Mouse (Mus musculus) spleen, postnatal 14 days (tissue): ENCODE measurements around the gene Clec10a.
"Not testable (repeated sequence)": the region's sequence is repeated elsewhere in the genome, so short reads cannot be mapped to it uniquely, and the experiment has no call there.

Experiments
- DNase-seq, 2 experiments: peaks; one replicate each; pipeline ENCODE4 v3.0.0; 2021 to 2022; ENCODE audit warnings: low spot score in 2 of 2

The Clec10a gene

DNA sequence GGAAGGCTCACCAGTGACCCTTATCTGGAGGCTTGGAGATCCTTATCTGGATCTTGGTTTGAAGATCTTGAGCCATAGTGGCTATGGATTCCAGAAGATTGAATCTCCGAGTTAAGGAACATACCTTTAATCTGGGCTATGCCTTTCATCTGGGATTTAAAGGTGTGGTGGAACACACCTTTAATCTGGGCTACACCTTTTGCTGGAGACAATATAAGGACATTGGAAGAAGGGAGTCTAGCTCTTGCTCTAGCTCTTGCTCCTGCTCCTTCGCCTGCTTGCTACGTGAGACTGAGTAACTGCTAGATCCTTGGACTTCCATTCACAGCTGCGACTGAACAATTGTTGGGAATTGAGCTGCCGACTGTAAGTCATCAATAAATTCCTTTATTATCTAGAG, at the start of gene Clec10a:
Clec10a (plus strand) TSS at position 301 of the 400 bp plus-strand sequence.
- not testable (repeated sequence) for DNase-seq

DNA sequence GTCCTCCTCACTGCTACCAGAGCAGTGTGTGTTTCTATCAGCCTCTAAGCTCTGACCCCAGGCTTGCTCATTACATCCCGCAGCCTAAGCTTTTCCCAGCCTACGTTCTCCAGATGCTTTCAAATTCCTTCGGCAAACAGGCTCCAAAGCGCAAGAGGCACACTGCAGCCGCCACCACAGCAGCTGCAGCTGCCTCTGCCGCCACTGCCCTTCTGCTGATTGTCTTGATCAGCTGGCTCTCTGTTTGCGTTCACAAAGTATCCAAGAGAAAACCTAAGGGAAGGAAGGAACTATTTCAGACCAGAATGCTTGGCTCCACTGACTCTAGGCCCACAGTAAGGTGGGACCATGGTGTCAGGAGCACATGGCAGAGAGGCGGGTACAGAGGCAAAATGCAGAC, 48.9 kb upstream of the Clec10a start:
- no peak for DNase-seq

DNA sequence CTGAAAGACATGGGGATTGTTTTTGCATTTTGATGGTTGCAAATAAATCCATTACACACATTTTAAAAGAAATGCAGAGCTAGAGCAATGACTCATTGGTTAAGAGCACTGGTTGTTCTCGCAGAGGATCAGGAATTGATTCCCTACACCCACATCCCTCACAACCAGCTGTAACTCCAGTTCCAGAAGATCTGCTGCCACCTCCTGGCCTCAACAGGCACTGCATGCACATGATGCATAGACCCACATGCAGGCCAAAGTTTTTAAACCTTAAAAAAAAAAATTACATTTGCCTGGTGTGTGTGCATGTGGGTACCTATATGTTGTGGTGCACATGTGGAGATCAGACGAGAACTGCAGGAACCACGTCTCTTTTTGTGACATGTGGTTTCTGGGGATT, 45.9 kb upstream of the Clec10a start:
- DNase-seq: peak in 1 of 2 experiments; percentile 44

DNA sequence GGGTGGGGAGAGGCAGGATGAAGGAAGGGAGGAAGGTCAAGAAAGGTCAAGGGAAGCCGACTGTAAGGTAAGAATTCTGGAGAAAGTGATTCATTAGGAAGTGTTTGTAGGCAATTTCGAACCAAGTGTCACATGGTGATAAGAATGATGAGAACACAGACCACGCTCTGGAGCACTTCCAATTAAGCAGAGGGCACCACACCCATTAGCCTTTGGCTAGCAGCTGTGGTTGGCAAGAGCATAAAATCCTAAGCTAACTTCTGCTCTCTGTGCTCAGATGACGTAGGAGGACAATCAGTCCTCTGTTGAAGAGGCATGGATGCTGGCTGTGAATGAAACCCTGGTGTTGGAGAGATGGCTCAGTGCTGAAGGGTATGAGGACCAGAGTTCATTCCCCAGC, 41.4 kb upstream of the Clec10a start:
- DNase-seq: no peak

DNA sequence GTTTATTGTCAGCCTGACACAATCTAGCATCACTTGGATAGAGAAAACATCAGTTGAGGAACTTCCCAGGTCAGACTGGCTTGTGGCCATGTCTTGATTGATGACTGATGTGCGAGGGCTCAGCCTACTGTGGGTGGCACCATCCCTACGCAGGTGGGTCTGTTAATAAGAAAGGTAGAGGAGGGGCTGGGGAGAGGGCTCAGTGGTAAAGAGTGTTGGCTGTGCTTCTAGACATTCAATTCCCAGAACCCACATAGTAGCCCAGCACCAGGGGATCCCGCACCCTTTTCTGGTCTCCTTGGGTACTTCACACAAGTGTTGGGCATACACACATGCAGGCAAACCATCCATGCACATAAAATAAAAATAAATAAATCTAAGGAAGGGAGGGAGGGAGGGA, 40.1 kb upstream of the Clec10a start:
- no peak for DNase-seq

DNA sequence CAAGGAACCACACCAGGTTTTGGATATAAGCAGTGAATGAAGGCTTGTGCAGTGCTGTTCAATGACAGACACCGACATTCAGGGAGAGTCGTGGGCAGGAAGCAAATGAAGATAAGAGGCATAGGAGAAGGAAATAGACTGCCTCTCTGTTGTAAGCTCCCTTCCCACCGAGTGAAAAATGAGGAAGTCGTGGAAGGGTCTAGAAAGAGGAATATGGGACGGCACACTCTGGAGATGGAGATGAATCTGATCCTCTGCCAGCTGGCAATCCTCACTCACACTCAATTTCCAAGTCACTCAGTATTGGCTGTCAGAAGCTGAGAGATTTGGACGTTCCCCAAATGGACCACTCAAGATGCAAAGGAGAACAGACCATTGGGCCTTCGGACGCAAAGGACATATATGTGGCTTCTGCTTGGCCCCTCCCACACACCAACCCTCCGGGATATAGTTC, 26.0 kb upstream of the Clec10a start, which contains the start of gene Mgl2:
Mgl2 (plus strand) TSS at position 404 of the 454 bp plus-strand sequence.
- DNase-seq: no peak

DNA sequence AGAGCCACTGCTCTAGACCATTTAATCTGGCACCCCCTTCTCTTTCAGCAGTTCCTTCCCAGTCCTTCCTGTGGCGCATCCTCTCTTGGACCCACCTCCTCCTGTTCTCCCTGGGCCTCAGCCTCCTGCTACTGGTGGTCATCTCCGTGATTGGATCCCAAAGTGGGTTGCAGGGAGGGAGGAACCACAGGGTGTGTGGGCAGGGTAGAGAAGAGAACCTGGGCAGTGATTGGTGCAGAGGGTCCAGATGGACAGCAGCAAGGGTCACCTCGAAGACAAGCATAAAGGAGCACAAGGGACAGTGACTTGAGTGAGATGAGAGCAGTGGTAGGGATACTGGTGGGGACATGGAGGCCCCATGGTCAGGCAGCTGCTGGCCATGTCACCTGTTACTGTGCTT, 21.0 kb upstream of the Clec10a start:
- DNase-seq: not testable (repeated sequence)

DNA sequence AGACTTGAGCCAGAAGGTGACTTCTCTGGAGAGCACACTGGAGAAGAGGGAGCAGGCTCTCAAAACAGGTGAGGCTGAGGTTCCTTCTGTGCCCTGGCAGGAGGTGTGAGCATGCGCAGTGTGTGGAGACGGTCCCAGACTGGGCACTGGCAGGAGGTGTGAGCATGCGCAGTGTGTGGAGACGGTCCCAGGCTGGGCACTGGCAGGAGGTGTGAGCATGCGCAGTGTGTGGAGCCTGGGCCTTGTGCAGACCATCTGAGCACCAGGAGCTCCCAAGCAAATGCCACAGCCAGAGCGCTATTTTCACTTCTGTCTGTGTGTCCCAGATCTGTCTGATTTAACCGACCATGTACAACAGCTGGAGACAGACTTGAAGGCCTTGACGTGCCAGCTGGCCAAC, 20.1 kb upstream of the Clec10a start:
- not testable (repeated sequence) for DNase-seq

DNA sequence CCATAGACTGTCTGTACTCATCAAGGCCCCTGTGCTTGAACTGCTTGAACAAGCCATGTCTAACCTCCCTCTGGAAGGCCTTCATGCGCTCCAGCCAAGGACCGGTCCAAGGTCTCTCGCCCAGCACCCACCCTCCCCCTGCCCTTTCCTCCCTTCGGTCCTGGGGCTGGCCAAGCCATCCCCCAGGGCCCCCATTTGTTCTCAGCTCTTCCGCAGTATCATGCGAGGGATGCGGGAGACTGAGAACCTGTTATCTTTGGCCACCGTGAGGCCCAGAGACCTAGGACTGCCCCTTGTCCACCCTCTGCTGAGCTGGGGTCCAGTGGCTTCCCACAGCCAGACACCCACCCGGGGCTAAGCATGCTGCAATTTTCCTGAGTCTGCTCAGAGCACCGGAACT, 16.8 kb upstream of the Clec10a start:
- no peak for DNase-seq

DNA sequence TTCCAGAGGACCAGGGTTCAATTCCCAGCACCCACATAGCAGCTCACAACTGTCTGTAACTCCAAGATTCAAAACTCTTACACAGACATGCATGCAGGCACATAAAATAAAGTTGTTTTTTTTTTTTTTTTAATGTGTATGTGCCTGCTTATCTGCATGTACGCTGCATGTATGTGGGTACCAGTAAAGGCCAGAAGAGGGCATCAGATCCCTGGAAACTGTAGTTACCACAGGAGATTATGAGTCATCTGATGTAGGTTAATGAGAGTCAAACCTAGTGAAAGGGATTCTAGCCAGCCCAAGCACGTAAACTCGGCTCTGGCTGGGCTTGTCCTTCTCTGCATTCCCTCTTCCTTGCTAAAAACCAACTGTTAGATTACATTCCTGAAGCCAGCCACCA, 4.9 kb upstream of the Clec10a start:
- no peak for DNase-seq

DNA sequence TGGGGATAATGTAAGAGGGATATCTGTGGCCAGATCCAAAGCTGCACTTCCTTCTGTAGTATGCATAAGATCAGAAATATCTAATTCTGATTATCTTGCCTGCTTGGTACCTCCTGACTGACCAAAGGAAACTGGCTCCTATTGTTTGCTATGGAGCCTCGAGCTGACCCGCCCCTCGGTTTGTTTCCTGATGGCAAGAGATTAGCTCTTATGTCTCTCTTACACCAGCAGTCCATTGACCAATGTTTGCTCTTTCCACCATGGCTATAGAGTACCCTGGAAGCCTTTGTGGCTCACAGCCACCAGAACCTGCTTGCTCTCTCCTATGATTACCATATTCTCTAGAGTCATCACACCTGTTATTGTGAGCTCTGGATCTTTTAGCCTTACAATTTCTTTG, 6.3 kb downstream of the Clec10a start:
- no peak for DNase-seq

DNA sequence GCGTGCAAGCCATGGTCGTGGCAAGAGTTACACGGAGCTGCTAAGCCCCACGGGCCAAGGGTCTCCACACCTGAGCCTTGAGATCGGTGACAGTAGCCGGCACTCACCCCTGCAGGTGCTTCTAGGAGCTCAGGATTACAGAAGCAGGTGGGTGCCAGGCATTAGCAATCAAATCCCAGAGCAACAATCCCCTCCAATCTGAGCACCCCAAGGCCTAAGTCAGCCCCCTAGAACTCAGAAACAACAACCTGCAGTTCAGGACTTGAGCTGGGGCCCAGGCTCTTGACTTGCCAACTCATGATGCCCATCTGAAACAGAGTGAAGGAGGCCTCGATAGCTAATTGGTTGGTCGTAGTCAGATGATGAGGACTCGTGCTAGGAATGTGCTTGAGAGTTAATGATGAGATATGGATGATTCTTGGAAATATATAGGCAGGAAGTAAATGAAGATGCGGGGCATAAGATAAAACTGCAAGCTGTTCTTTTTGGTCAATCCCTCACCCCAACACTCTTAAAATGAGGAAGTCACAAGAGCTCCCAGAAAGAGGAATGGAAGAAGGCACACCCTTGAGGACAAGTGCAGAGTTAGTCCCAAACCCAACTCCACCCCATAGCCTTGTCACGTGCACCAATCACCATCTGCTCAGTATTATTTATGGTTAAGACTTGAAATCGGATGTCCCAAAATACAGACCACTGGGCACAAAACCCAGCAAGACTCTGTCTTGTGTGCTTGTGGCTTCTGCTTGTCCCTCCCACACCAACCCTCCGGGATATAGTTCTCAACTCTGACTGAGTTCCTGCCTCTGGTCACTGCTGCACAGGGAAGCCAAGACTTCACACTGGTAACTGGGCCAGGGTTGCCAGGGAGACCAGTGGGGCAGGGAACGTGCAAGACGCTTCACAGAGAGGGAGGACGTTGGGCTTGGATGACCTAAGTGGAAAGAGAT, 10.2 kb downstream of the Clec10a start:
- no peak for DNase-seq

DNA sequence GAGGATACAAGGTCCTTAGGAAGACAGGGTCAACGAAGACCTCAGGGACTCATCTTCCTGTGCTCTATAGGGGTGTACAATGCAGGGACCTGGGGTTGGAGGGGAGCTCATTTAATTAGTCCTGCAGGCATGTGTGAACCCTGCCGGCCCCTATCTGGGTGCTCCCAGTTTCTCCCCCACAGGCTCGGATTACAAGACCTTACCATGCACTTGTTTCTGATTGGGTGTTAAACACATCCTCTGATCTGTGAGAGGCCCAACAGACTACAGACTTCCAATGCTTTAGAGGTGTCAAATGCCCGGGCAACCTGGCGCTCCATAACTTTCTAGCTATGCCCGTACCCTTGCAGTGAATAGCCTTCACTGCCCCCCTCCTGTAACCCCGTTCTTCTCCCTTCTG, 12.1 kb downstream of the Clec10a start:
- DNase-seq: no peak

DNA sequence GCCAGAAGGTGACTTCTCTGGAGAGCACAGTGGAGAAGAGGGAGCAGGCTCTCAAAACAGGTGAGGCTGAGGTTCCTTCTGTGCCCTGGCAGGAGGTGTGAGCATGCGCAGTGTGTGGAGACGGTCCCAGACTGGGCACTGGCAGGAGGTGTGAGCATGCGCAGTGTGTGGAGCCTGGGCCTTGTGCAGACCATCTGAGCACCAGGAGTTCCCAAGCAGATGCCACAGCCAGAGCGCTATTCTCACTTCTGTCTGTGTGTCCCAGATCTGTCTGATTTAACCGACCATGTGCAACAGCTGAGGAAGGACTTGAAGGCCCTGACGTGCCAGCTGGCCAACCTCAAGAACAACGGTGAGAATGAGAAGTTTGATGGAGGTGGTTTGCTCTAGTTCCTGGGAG, 13.5 kb downstream of the Clec10a start:
- not testable (repeated sequence) for DNase-seq

DNA sequence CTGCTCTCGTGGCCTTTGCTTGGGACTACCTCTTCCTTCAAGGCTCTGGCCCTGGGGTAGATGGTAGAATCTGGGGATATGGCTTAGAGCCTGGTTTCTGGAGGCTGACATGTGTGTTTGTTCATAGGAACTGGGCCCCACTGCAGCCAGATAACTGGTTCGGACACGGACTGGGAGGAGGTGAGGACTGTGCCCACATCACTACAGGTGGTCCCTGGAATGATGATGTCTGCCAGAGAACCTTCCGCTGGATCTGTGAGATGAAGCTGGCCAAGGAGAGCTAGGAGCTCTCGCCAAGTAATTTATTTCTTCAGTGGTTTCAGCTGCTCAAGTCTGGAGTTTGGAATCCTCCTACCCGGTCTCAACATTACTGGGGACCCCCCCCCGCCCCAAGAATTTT, 14.3 kb downstream of the Clec10a start:
- no peak for DNase-seq

DNA sequence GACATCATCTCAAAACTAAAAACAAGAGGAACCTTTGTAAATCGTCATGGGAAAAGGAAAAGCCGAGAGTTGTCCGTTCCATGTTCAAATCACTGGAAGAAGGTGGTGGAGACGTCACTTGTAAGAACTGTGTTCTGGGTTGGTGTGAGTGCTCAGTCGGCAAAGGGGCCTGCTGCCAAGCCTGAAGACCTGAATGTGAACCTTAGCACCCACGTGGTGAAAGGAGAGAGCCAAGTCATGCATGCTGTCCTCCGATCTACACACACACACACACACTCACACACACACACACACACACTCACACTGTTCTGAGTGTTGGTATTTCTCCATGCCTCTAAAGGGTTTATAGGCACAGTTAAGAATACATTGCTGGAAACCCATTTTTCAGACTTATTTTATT, 15.2 kb downstream of the Clec10a start:
- DNase-seq: no peak

DNA sequence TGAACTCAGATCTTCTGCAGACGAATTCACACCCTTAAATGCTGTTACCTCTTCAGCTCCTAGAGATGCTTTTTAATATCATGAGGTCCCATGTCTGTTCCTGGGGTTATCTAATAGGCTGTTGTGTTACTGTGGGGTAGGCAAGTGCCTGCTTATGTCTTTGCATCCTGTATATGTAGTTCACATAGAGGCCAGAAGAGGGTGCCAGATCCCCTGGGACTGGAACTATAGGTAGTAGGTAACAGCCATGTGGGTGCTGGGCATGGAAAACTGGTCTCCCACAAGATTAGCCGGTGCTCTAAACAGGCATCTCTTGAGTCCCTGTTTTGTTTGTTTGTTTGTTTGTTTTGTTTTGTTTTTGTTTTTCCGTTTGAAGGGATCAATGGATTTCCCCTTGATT, 15.8 kb downstream of the Clec10a start:
- DNase-seq: peak in 1 of 2 experiments; percentile 20

DNA sequence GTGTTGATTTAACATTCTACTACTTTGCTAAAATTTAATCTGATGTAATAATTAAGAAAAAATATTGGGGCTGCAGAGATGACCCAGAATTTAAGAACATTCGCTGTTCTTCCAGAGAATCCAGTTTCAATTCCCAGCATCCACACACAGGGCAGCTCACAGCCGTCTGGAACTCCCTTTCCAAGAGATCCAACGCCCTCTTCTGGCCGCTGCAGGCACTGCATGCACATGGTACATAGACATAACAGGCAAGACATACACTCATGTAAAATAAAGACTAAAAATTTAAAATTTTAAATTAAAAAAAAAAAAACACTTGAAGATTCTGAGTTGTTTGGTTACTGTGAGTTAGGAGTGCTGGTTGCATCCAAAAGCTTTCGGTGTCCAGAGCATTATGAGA, 16.3 kb downstream of the Clec10a start:
- DNase-seq: no peak

DNA sequence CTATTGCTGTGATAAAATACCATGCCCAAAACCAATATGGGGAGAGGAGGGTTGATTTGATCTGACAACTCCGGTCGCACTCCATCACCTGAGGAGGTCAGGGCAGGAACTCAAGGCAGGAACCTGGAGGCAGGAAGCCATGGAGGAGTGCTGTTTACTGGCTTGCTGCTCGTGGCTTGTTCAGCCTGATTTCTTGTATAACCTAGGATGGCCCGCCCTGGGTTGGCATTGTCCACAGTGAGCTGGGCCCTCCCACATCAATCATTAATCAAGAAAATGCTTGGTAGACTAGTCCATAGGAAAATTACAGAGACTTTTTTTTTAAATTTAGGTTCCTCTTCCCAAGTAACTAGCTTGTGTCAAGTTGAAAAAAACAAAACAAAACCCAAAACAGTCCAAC, 18.5 kb downstream of the Clec10a start:
- DNase-seq: no peak

DNA sequence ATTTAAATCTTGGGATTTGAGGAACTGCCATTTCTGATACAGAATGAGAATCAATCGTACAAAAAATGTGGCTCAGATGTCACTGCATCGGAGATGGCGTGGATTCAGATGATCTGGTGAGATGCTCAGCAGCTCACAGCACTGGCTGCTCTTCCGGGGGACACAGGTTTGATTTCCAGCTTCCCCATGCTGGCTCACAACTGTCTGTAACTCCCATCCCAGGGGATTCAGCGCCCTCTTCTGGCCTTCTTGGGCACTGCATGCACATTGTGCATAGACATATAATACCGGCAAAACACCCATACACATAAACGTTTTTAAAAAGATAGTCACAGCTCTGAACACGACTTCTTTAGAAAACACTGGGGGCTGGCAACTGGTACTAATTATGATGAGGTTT, 21.6 kb downstream of the Clec10a start:
- peak in 1 of 2 experiments; percentile 11 for DNase-seq

DNA sequence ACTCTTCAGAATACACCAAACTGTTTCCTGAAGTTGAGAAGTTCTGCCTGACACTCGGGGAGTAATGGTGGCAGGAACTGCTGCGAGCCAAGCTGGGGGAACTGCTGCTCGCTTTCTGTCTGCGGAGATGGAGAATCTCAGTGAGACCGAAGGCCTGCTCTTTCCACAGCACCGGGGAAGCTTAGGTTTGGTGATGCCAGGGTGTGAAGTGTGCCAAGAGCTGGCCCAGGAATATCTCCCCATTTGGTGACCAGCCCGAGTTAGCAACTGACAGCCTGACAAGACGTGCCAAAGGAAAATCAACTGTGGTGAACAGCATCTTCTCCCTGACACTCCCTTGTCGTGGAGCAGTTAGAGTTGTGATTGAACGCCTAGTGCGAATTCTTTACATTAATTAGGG, 22.3 kb downstream of the Clec10a start:
- no peak for DNase-seq

DNA sequence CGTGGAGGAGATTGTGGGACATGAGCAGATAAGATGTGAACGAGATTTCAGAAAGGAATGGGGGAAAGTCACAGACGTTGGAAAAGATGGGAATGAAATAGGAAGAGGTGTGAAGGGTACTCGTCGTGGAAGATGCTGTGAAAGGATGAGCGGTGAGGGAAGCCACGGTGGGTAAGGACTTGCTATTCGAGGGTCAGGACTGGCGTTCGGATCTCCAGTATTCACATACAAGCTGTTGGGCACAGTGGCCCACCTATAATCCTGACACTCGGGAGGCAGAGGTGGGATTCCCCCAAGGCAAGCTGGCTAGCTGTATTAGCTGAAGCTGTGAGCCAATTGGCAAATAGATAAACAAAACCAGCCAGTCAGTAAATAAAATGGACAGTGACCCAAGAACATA, 22.8 kb downstream of the Clec10a start:
- no peak for DNase-seq

DNA sequence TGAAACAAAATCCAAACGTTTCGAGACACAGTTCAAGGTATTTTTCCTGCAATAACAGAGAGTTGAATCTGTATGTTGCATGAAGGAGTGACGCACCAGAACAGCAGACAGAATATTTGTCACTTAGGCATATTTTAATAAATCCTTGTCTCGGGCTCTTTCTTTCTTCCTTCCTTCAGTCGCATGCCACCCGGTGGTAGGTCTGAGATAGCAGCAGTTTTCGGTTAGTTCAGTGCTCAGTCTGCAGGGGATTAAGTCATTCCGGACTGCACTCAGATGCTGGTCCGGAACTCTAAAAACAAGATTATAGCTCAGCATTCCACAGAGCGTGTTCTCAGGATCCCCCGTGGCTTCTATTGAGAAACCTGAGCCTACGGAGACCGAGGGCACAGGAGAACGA, 23.4 kb downstream of the Clec10a start:
- DNase-seq: no peak
